Mouse (Mus musculus): ENCODE results near the gene Tff1. TPM values are rescaled to one million over a fixed set of nuclear protein-coding genes. Genes with fewer than 3 reads are reported as not detected.

The Tff1 gene
- polyA plus RNA-seq, 1 experiment = 2.7 TPM

GRCm38 (mm10) chr17:31133776-31134175 lies 31.3 kb downstream of the Tff1 start:
- Histone ChIP-seq H3K27ac (ENCODE audit: control insufficient read depth, insufficient read depth, low read length) (no peak overlapping the region), H3K4me3 (ENCODE audit: control insufficient read depth, insufficient read depth, low read length) (no peak overlapping the region), H3K4me1 (replicated peaks; ENCODE audit: control insufficient read depth, insufficient read depth, low read length) (peaks cover 9% of the 10 kb centered on the region), H3K36me3 (ENCODE audit: control insufficient read depth, insufficient read depth, low read length) (no peaks in the 10 kb centered on the region), H3K27me3 (ENCODE audit: control insufficient read depth, insufficient read depth, low read length) (no peaks in the 10 kb centered on the region)
- TF ChIP-seq POLR2A (IDR thresholded peaks at IDR 0.05; ENCODE audit: control insufficient read depth, extremely low read depth, insufficient read depth, low read length, poor library complexity) (no peak), CTCF (IDR thresholded peaks at IDR 0.05; ENCODE audit: borderline replicate concordance, control insufficient read depth, extremely low read depth, insufficient read depth, low read length, poor library complexity) (no peak)
- WGBS = 66% methylated on average over 15 of the region's 15 CpGs
- no peak for DNase-seq

GRCm38 (mm10) chr17:31131269-31131821 lies 33.7 kb downstream of the Tff1 start:
- DNase-seq = no peak
- no peak for TF ChIP-seq POLR2A (IDR thresholded peaks at IDR 0.05; ENCODE audit: control insufficient read depth, extremely low read depth, insufficient read depth, low read length, poor library complexity)
- TF ChIP-seq CTCF (IDR thresholded peaks at IDR 0.05; ENCODE audit: borderline replicate concordance, control insufficient read depth, extremely low read depth, insufficient read depth, low read length, poor library complexity) = no peak
- Histone ChIP-seq H3K4me3 (ENCODE audit: control insufficient read depth, insufficient read depth, low read length) (no peak overlapping the region), H3K27me3 (ENCODE audit: control insufficient read depth, insufficient read depth, low read length) (no peaks in the 10 kb centered on the region), H3K36me3 (ENCODE audit: control insufficient read depth, insufficient read depth, low read length) (no peaks in the 10 kb centered on the region), H3K27ac (ENCODE audit: control insufficient read depth, insufficient read depth, low read length) (no peak overlapping the region), H3K4me1 (replicated peaks; ENCODE audit: control insufficient read depth, insufficient read depth, low read length) (peaks cover 5% of the 10 kb centered on the region)
- whole genome bisulfite sequencing = 94% methylated on average over 10 of the region's 10 CpGs

- WGBS = 68% methylated on average over 2 of the region's 2 CpGs
- Histone ChIP-seq H3K4me1 (replicated peaks; ENCODE audit: control insufficient read depth, insufficient read depth, low read length) (no peaks in the 10 kb centered on the region), H3K36me3 (ENCODE audit: control insufficient read depth, insufficient read depth, low read length) (no peaks in the 10 kb centered on the region), H3K27me3 (ENCODE audit: control insufficient read depth, insufficient read depth, low read length) (no peaks in the 10 kb centered on the region), H3K27ac (ENCODE audit: control insufficient read depth, insufficient read depth, low read length) (no peak within 1 kb of the TSS), H3K4me3 (ENCODE audit: control insufficient read depth, insufficient read depth, low read length) (no peak within 1 kb of the TSS)
- TF ChIP-seq POLR2A (IDR thresholded peaks at IDR 0.05; ENCODE audit: control insufficient read depth, extremely low read depth, insufficient read depth, low read length, poor library complexity) = no peak
- no peak for DNase-seq
Measured at GRCm38 (mm10) chr17:31129452-31129851, 35.6 kb downstream of the Tff1 start, which contains the start of gene Tff3. Gene Tff3 (minus strand): TSS chr17:31129646.

GRCm38 (mm10) chr17:31128708-31129318 lies 36.3 kb downstream of the Tff1 start:
- Histone ChIP-seq H3K27ac (ENCODE audit: control insufficient read depth, insufficient read depth, low read length) (no peak overlapping the region), H3K36me3 (ENCODE audit: control insufficient read depth, insufficient read depth, low read length) (no peaks in the 10 kb centered on the region), H3K4me3 (ENCODE audit: control insufficient read depth, insufficient read depth, low read length) (no peak overlapping the region), H3K4me1 (replicated peaks; ENCODE audit: control insufficient read depth, insufficient read depth, low read length) (no peaks in the 10 kb centered on the region), H3K27me3 (ENCODE audit: control insufficient read depth, insufficient read depth, low read length) (no peaks in the 10 kb centered on the region)
- no peak for DNase-seq
- TF ChIP-seq CTCF (IDR thresholded peaks at IDR 0.05; ENCODE audit: borderline replicate concordance, control insufficient read depth, extremely low read depth, insufficient read depth, low read length, poor library complexity) (no peak), POLR2A (IDR thresholded peaks at IDR 0.05; ENCODE audit: control insufficient read depth, extremely low read depth, insufficient read depth, low read length, poor library complexity) (no peak)
- WGBS = 91% methylated on average over 9 of the region's 9 CpGs

GRCm38 (mm10) chr17:31125548-31126266 lies 39.4 kb downstream of the Tff1 start:
- Histone ChIP-seq H3K27ac (ENCODE audit: control insufficient read depth, insufficient read depth, low read length) (no peak overlapping the region), H3K4me1 (replicated peaks; ENCODE audit: control insufficient read depth, insufficient read depth, low read length) (no peaks in the 10 kb centered on the region), H3K27me3 (ENCODE audit: control insufficient read depth, insufficient read depth, low read length) (no peaks in the 10 kb centered on the region), H3K4me3 (ENCODE audit: control insufficient read depth, insufficient read depth, low read length) (no peak overlapping the region), H3K36me3 (ENCODE audit: control insufficient read depth, insufficient read depth, low read length) (no peaks in the 10 kb centered on the region)
- WGBS = 81% methylated on average over 9 of the region's 9 CpGs
- no peak for DNase-seq
- TF ChIP-seq CTCF (IDR thresholded peaks at IDR 0.05; ENCODE audit: borderline replicate concordance, control insufficient read depth, extremely low read depth, insufficient read depth, low read length, poor library complexity) = no peak
- TF ChIP-seq POLR2A (IDR thresholded peaks at IDR 0.05; ENCODE audit: control insufficient read depth, extremely low read depth, insufficient read depth, low read length, poor library complexity) = no peak

- no peaks in the 10 kb centered on the region for H3K4me1 ChIP-seq (replicated peaks; ENCODE audit: control insufficient read depth, insufficient read depth, low read length)
- 6% methylated on average over 8 of the region's 8 CpGs for WGBS
- no peak overlapping the region for H3K27ac ChIP-seq (ENCODE audit: control insufficient read depth, insufficient read depth, low read length)
- peak; percentile 67 for DNase-seq
- no peaks in the 10 kb centered on the region for H3K27me3 ChIP-seq (ENCODE audit: control insufficient read depth, insufficient read depth, low read length)
- H3K4me3 ChIP-seq (ENCODE audit: control insufficient read depth, insufficient read depth, low read length) = no peak overlapping the region
- peaks cover 14% of the 10 kb centered on the region for H3K36me3 ChIP-seq (ENCODE audit: control insufficient read depth, insufficient read depth, low read length)
- no peak for TF ChIP-seq POLR2A (IDR thresholded peaks at IDR 0.05; ENCODE audit: control insufficient read depth, extremely low read depth, insufficient read depth, low read length, poor library complexity)
- peak; percentile 96 for TF ChIP-seq CTCF (IDR thresholded peaks at IDR 0.05; ENCODE audit: borderline replicate concordance, control insufficient read depth, extremely low read depth, insufficient read depth, low read length, poor library complexity)
Measured at GRCm38 (mm10) chr17:31121975-31122374, 43.1 kb downstream of the Tff1 start.

Data from thymus, adult 2 months (tissue).